Mouse (Mus musculus): ENCODE measurements around the gene Rabif. TPM values are rescaled to one million over a fixed set of nuclear protein-coding genes. Genes with fewer than 3 reads are reported as not detected.

Rabif gene
- 16.9 and 19.5 TPM in 2 replicates for polyA plus RNA-seq (2012; rRNA removed; ENCODE audit: low replicate concordance)

DNA sequence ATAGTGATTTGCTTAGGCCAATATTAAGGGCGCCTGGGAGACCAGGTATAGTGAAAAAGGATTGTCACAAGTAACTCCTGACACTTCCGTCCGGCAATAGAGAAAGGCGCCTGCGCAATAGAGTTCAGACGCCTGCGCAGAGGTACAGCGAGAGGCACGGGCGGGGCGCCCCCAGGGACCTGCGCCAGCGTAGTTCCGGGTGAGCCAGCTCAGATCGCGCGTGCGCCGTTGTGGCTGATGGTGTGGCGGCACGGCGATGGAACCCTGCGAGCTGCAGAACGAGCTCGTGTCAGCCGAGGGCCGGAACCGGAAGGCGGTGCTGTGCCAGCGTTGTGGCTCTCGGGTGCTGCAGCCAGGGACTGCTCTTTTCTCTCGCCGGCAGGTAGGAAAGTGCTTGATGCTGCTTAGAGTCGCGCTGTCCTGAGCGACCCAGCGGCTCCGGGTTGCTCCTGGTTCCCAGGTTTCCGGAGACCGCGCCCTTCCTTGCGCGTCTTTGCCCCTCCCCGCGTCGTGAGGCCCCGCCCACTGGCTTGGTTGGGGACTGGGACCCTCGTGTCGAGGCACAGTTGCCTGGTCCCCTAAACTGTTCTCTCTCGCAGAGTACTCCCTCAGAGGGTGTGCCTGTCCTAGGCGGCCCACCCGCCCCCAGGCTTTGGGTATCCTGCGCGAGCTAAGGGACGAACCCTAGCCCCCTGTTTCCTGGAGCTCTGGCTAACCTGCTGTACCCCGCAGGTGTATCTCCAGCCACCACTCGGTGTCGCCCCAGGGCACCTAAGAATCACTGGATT is at the start of gene Rabif:
Gene Rabif (plus strand): TSS at position 221 of the 788 bp plus-strand sequence.

DNA sequence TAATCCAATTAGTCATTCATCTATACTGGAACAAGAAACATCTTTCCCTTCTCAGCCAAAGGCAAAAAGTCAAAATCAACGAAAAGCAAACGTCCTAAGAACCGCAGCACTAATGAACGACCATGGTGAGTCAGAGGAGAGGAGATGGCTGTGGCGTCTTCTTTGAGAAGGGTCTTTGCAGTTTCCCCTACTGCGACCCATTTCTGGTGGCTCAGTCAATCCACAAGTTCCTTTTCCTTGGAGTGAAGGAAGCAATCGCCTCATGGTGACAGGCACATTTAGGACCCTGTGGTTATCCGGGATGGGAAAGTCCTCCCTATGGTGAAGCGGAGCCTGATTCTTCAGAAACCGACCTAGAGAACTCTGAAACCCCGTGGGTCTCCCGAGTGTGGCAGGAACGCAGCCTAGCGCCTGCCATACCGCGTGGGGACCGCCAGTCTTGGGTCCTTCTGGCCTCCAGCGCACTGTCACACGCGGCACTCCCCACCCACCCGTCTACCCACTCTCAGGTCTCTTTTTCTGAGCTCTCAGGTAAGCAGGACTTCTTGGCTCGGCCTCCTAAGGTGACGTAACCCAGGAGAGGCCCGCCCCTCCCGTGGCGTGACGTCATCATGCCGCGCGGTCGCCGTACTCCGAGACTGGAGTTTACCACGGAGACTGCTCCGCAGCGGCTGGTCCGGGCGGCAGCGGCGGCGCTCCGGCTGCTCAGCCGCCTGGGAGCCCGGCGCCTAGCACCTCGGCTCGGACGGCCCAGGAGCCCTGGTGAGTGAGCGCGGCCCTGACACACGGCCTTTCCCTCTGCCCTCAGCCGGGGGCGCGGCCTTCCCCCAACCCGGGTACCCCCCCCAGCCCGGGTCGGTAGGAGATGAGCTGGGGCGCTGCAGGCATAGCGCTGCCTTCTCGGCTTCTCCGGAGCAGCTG is 39.3 kb upstream of the Rabif start, which contains the start of gene Klhl12:
Gene Klhl12 (plus strand): TSS at position 628 of the 921 bp plus-strand sequence.

DNA sequence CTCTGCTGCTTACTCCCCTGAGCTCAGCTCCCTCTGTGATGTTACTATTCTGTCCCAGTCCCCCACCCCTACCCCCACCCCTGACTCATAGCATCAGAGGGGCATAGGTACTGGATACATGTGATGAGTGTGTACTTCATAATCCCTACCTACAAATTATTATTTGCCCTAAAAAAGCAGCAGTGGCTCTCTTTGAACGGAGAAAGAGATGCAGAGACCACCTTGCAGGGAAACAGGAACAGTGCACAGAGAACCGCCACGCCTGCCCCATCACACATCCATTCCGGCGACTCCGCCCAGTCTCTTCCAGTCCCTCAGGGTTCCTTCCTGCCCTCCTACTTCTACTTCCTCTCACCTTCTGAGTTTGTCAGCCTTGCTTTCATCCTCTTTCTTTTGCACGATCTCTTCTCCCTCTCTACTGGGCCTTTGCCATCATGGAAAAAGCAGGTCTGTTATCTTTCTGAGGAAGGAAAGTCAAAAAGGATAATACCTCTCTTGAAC is 55.2 kb downstream of the Rabif start, which contains the start of gene Mgat4e:
Gene Mgat4e (minus strand): TSS at position 51 of the 501 bp plus-strand sequence.

Other genes with a start within 250 kb of the Rabif start
- not detected in 2 replicates for gene Myog, start 204.7 kb upstream of the Rabif start, polyA plus RNA-seq (2012; rRNA removed; ENCODE audit: low replicate concordance)
- gene Ppfia4, start 161.7 kb upstream of the Rabif start, polyA plus RNA-seq (2012; rRNA removed; ENCODE audit: low replicate concordance) = 5.2 and 14.4 TPM in 2 replicates
- gene Tmem183a, start 132.7 kb upstream of the Rabif start, polyA plus RNA-seq (2012; rRNA removed; ENCODE audit: low replicate concordance) = 52.0 and 84.6 TPM in 2 replicates
- not detected in 2 replicates for gene 4933406M09Rik, start 108.7 kb upstream of the Rabif start, polyA plus RNA-seq (2012; rRNA removed; ENCODE audit: low replicate concordance)
- gene Cyb5r1, start 89.1 kb upstream of the Rabif start, polyA plus RNA-seq (2012; rRNA removed; ENCODE audit: low replicate concordance) = 58.7 and 118 TPM in 2 replicates
- 122 and 148 TPM in 2 replicates for gene Adipor1, start 79.3 kb upstream of the Rabif start, polyA plus RNA-seq (2012; rRNA removed; ENCODE audit: low replicate concordance)
- 6.7 and 11.5 TPM in 2 replicates for gene Klhl12, start 39.1 kb upstream of the Rabif start, polyA plus RNA-seq (2012; rRNA removed; ENCODE audit: low replicate concordance)
- gene Mgat4e, start 55.0 kb downstream of the Rabif start, polyA plus RNA-seq (2012; rRNA removed; ENCODE audit: low replicate concordance) = 0.09 TPM in 1 of 2 replicates, not detected in the other
- 9.5 and 21.1 TPM in 2 replicates for gene Kdm5b, start 65.5 kb downstream of the Rabif start, polyA plus RNA-seq (2012; rRNA removed; ENCODE audit: low replicate concordance)
- 0.56 and 1.6 TPM in 2 replicates for gene Syt2, start 152.0 kb downstream of the Rabif start, polyA plus RNA-seq (2012; rRNA removed; ENCODE audit: low replicate concordance)